Mouse (Mus musculus): ENCODE measurements at regions not wholly inside any gene's neighbourhood (a gene's known extent, or its start where the extent isn't known, plus 50 kb on each side); places are given as distances from the start of the nearest gene placed in this dataset.
"Not testable (repeated sequence)": the region's sequence is repeated elsewhere in the genome, so short reads cannot be mapped to it uniquely, and the experiment has no call there.

DNA sequence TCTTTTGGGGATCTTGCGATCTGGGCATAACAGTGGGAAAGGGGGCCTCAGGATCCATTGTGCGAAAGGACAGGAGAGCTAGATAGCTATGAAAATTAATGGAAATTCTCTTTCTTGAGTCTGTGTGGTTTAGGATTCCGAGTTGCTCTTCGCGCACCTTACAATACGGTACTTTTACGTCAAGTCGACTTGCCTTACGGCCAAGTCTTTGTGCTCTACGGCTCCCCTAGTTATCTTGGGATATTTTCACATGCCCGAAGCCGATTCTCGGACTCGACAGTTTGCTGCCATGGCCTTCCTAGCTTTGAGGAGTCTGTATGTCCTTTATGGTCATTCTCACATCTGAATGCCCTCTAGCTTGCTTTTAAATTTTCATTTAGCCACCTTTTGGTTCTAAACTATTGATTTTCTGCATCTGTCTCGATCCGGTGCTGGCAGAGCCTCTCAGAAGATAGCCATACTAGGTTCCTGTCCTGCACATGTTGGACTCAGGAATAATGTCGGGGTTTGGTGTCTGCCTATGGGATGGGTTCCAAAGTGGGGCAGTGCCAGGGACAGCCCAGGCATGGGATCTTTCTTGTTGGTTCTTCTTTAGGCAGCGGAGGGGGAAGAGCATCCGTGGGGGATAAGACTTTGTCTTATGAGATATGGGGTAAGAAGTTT lies 109.0 kb upstream of the Olfr1324 start:
- in situ Hi-C loops (cut with MseI, MboI), result no loop called here

DNA sequence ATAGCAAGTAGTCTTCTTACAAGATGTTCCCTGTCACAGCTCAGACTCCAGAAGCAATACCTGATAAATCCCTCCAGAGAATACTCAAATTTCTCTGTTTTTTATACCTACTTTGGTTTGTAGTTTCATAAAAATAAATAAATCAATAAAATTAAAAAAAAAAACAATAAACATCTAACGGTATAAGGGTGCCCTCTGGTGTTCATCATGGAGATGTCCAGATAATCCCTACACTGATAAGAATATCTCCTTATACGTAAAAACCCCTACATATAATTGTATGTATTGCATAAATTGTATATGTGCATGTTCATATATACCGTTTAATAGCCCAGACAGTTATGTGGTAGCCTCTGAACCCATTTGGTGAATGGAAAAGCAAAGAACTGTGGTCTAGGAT lies 75.7 kb upstream of the Olfr1324 start:
- in situ Hi-C loops (cut with MseI, MboI), result no loop called here

GRCm38 (mm10) chrX:50501181-50501580 lies 72.9 kb upstream of the Olfr1324 start:
- in situ Hi-C loops (cut with MseI, MboI), result no loop called here

GRCm38 (mm10) chrX:50490477-50490967 lies 62.2 kb upstream of the Olfr1324 start:
- in situ Hi-C loops (cut with MseI, MboI), result not testable (repeated sequence)
